Mouse (Mus musculus) liver, adult 2 months (tissue): ENCODE data around the gene Olfr1380.
"Not testable (repeated sequence)": the region's sequence is repeated elsewhere in the genome, so short reads cannot be mapped to it uniquely, and the experiment has no call there.

ENCODE experiments used
- CTCF ChIP-seq: fragments of 200-500 bp; IDR thresholded peaks from 2 replicates; pipeline ENCODE4 v1.5.1; 2011; ENCODE audit warnings: low read depth, low read length, control low read depth
- POLR2A ChIP-seq: fragments of 200-500 bp; IDR thresholded peaks from 2 replicates; pipeline ENCODE4 v1.6.1; 2011; ENCODE audit warnings: low read length, control low read depth; ENCODE audit not compliant: insufficient read depth; ENCODE audit errors: extremely low read depth

- TF ChIP-seq CTCF, POLR2A: not testable (repeated sequence)
Measured at GRCm38 (mm10) chr11:49536631-49537030, 20.0 kb upstream of the Olfr1380 start.
